Comparison of ENCODE assay signal across 16 mouse cellular contexts in genomic region chr6:38816216-38816615, GRCm38 (mm10). TPM values are rescaled to one million over a fixed set of nuclear protein-coding genes. Genes with fewer than 3 reads are reported as not detected.
DNase-seq lines count a peak whose midpoint lies in the region; ATAC-seq and TF ChIP-seq lines count a peak whose summit lies in the region.
"Had no signal": no experiment of that assay in that cellular context is flagged by ENCODE, and none has a peak within 500 bp of the region (broad histone marks: within the 10 kb centered on the region; RNA-seq: fewer than 3 reads in every experiment).

No protein-coding gene starts in this region.

- no peak for ATAC-seq in hindbrain, embryonic 15.5 days (ENCODE audit: low FRiP score, low read depth)
- ATAC-seq in lung, embryonic 14.5 days (ENCODE audit: insufficient read depth) = no peak
- ATAC-seq: CD4-positive, CD25-positive, alpha-beta regulatory T cell, adult 4 months had no signal

- no peak overlapping the region for H3K4me3 ChIP-seq in hindbrain, embryonic 15.5 days
- no peak overlapping the region for H3K4me3 ChIP-seq in hindbrain, embryonic 10.5 days
- no peak overlapping the region for H3K4me3 ChIP-seq in lung, adult 2 months (replicated peaks; ENCODE audit: extremely low read depth, low read depth, low read length)
- no peak overlapping the region for H3K4me3 ChIP-seq in lung, embryonic 14.5 days (ENCODE audit: low read depth, low read length)
- H3K4me3 ChIP-seq: embryonic facial prominence, embryonic 15.5 days had no signal

- H3K9ac ChIP-seq in hindbrain, embryonic 15.5 days = no peak overlapping the region
- H3K9ac ChIP-seq in lung, embryonic 14.5 days = no peak overlapping the region
- H3K9ac ChIP-seq: embryonic facial prominence, embryonic 15.5 days had no signal

- no peak for TF ChIP-seq POLR2A in lung, adult 2 months (IDR thresholded peaks at IDR 0.05; ENCODE audit: borderline replicate concordance, extremely low read depth, low read depth, low read length)

- H3K27ac ChIP-seq in hindbrain, embryonic 15.5 days (replicated peaks) = peak overlapping the region; percentile 59; the same call in 1 of the 2 replicates
- H3K27ac ChIP-seq in hindbrain, embryonic 10.5 days = no peak overlapping the region
- H3K27ac ChIP-seq in lung, embryonic 14.5 days (ENCODE audit: low read depth) = no peak overlapping the region
- H3K27ac ChIP-seq: embryonic facial prominence, embryonic 15.5 days had no signal

- 90% methylated on average over 1 of the region's 1 CpGs for WGBS in hindbrain, embryonic 15.5 days
- WGBS in hindbrain, embryonic 10.5 days = 93% methylated on average over 1 of the region's 1 CpGs
- 54% methylated on average over 1 of the region's 1 CpGs for WGBS in lung, adult 2 months
- WGBS in lung, embryonic 14.5 days = 85% methylated on average over 1 of the region's 1 CpGs

- H3K9me3 ChIP-seq in hindbrain, embryonic 15.5 days = no peaks in the 10 kb centered on the region
- H3K9me3 ChIP-seq in hindbrain, embryonic 10.5 days = no peaks in the 10 kb centered on the region
- H3K9me3 ChIP-seq in lung, embryonic 14.5 days (ENCODE audit: low read depth, low read length) = no peaks in the 10 kb centered on the region
- H3K9me3 ChIP-seq: embryonic facial prominence, embryonic 15.5 days had no signal

- H3K4me2 ChIP-seq in hindbrain, embryonic 15.5 days = no peak overlapping the region
- H3K4me2 ChIP-seq in lung, embryonic 14.5 days = no peak overlapping the region
- H3K4me2 ChIP-seq: embryonic facial prominence, embryonic 15.5 days had no signal

- TF ChIP-seq CTCF in lung, adult 2 months (IDR thresholded peaks at IDR 0.05; ENCODE audit: insufficient read depth, low read length) = no peak
- no peak for TF ChIP-seq CTCF in lung, embryonic 14.5 days (IDR thresholded peaks at IDR 0.05; ENCODE audit: low read depth)

- H3K27me3 ChIP-seq in hindbrain, embryonic 15.5 days = no peaks in the 10 kb centered on the region
- H3K27me3 ChIP-seq in hindbrain, embryonic 10.5 days (ENCODE audit: insufficient read depth, poor library complexity, severe bottlenecking) = no peaks in the 10 kb centered on the region
- H3K27me3 ChIP-seq in lung, embryonic 14.5 days (ENCODE audit: insufficient read depth, low read length) = no peaks in the 10 kb centered on the region
- H3K27me3 ChIP-seq: embryonic facial prominence, embryonic 15.5 days had no signal

- H3K36me3 ChIP-seq in hindbrain, embryonic 15.5 days = peaks cover 18% of the 10 kb centered on the region
- H3K36me3 ChIP-seq in hindbrain, embryonic 10.5 days = peaks cover 74% of the 10 kb centered on the region
- peaks cover 46% of the 10 kb centered on the region for H3K36me3 ChIP-seq in lung, embryonic 14.5 days (ENCODE audit: insufficient read depth)

- H3K4me1 ChIP-seq in hindbrain, embryonic 15.5 days (replicated peaks) = peaks cover 8% of the 10 kb centered on the region; the same call in 1 of the 2 replicates
- no peaks in the 10 kb centered on the region for H3K4me1 ChIP-seq in hindbrain, embryonic 10.5 days (replicated peaks)
- peaks cover 4% of the 10 kb centered on the region for H3K4me1 ChIP-seq in lung, adult 2 months (ENCODE audit: control insufficient read depth, insufficient read depth, low read length)
- H3K4me1 ChIP-seq in lung, embryonic 14.5 days (ENCODE audit: insufficient read depth) = no peaks in the 10 kb centered on the region
- H3K4me1 ChIP-seq: embryonic facial prominence, embryonic 15.5 days had no signal

- DNase-seq in hindbrain, embryonic 10.5 days (ENCODE audit: low spot score) = no peak
- peak; percentile 36 to 53 for DNase-seq in lung, adult 18-20 months
- no peak for DNase-seq in lung, adult 2 months
- peak; percentile 16 for DNase-seq in lung, embryonic 14.5 days
- peak; percentile 39 for DNase-seq in lung, postnatal 25 days (ENCODE audit: low spot score)
- no peak for DNase-seq in B cell, adult 2 months
- DNase-seq: adrenal gland, postnatal 10 days; heart, adult 18-20 months; heart, postnatal 4 days; kidney, adult 11 months; kidney, postnatal 25 days; midbrain, embryonic 14.5 days; right cerebral cortex, postnatal 14 days had no signal

RNA-seq across cellular contexts. Expression of gene Tbxas1, which starts 59.0 kb away (rescaled TPM):
- polyA plus RNA-seq in hindbrain, embryonic 15.5 days (2015; fragmentation: Nextera tagmentation; extraction: Ambion mirVana) = 2.0 and 2.7 TPM in 2 replicates
- 1.1 and 1.9 TPM in 2 replicates for polyA plus RNA-seq in hindbrain, embryonic 10.5 days (2016; fragmentation: Nextera tagmentation; extraction: Ambion mirVana)
- 7.3 and 9.1 TPM in 2 replicates for polyA plus RNA-seq in lung, adult 2 months (2012; rRNA removed)
- polyA plus RNA-seq in lung, embryonic 14.5 days (2014; fragmentation: Nextera tagmentation; extraction: Ambion mirVana) = 2.7 and 3.4 TPM in 2 replicates

RNA-seq across cellular contexts. Expression of gene Hipk2, which starts 59.7 kb away (rescaled TPM):
- 34.6 and 37.0 TPM in 2 replicates for polyA plus RNA-seq in hindbrain, embryonic 15.5 days (2015; fragmentation: Nextera tagmentation; extraction: Ambion mirVana)
- 28.5 and 29.6 TPM in 2 replicates for polyA plus RNA-seq in hindbrain, embryonic 10.5 days (2016; fragmentation: Nextera tagmentation; extraction: Ambion mirVana)
- 54.8 and 56.1 TPM in 2 replicates for polyA plus RNA-seq in lung, adult 2 months (2012; rRNA removed)
- polyA plus RNA-seq in lung, embryonic 14.5 days (2014; fragmentation: Nextera tagmentation; extraction: Ambion mirVana) = 18.2 and 20.8 TPM in 2 replicates

Comparison
In these comparisons a context has a peak if more than half of its experiments do, and no peak if none do; other contexts are left out.
1. DNase-seq: peak in lung, adult 18-20 months (2 of 2), lung, embryonic 14.5 days (single experiment) and lung, postnatal 25 days (single experiment); none in hindbrain, embryonic 10.5 days (single experiment), lung, adult 2 months (single experiment) and B cell, adult 2 months (0 of 2).